Mouse (Mus musculus) embryonic facial prominence, embryonic 13.5 days (tissue): Measurements from ENCODE around the gene Fcamr. TPM values are rescaled to one million over a fixed set of nuclear protein-coding genes. Genes with fewer than 3 reads are reported as not detected.

Experiments used
- ATAC-seq: fragments of 200-750 bp; cut with Nextera tagmentation; 2 replicates; pipeline ENCODE4 v1.8.0; 2017; ENCODE audit warnings: low read depth; ENCODE audit not compliant: insufficient number of reproducible peaks, insufficient read depth, low FRiP score, low TSS enrichment
- H3K27ac ChIP-seq: fragments of 300-500 bp; sonication (generic); 2 replicates; pipeline ENCODE4 v1.5.1; 2015; ENCODE audit warnings: moderate library complexity, mild to moderate bottlenecking, inconsistent platforms
- H3K27me3 ChIP-seq: fragments of 300-500 bp; sonication (generic); 2 replicates; pipeline ENCODE4 v1.6.1; 2015; ENCODE audit warnings: mild to moderate bottlenecking, inconsistent platforms
- H3K36me3 ChIP-seq: fragments of 300-500 bp; sonication (generic); 2 replicates; pipeline ENCODE4 v1.6.1; 2015; ENCODE audit warnings: mild to moderate bottlenecking, inconsistent platforms
- H3K4me1 ChIP-seq: fragments of 300-500 bp; sonication (generic); 2 replicates; pipeline ENCODE4 v1.6.1; 2015; ENCODE audit warnings: inconsistent platforms
- H3K4me2 ChIP-seq: fragments of 300-500 bp; sonication (generic); 2 replicates; pipeline ENCODE4 v1.6.1; 2015; ENCODE audit warnings: moderate library complexity, mild to moderate bottlenecking, inconsistent platforms
- H3K4me3 ChIP-seq: fragments of 300-500 bp; sonication (generic); 2 replicates; pipeline ENCODE4 v1.5.1; 2015; ENCODE audit warnings: mild to moderate bottlenecking, inconsistent platforms
- H3K9ac ChIP-seq: fragments of 300-500 bp; sonication (generic); 2 replicates; pipeline ENCODE4 v1.6.1; 2015; ENCODE audit warnings: mild to moderate bottlenecking, inconsistent platforms
- H3K9me3 ChIP-seq: fragments of 300-500 bp; sonication (generic); 2 replicates; pipeline ENCODE4 v1.6.1; 2016; ENCODE audit warnings: inconsistent platforms
- WGBS: fragments of 180-500 bp; shearing (Covaris S2); methylation state at CpG from one replicate; pipeline ENCODE4 v1.1.7; 2015; ENCODE audit warnings: mixed read lengths; 5-methylcytosine and 5-hydroxymethylcytosine counted together
- polyA plus RNA-seq: library from polyadenylated mRNA; unstranded; fragments of >200 nt; fragmentation: Nextera tagmentation; extraction: Ambion mirVana; gene quantifications from 2 replicates; pipeline ENCODE4 v1.2.1, GENCODE M21; 2015

The Fcamr gene
- polyA plus RNA-seq, 1 experiment from 2014 or later = not detected

GRCm38 (mm10) chr1:130835161-130835936, 34.6 kb downstream of the Fcamr start:
- Histone ChIP-seq H3K27me3 (no peaks in the 10 kb centered on the region), H3K4me2 (no peak overlapping the region), H3K9ac (no peak overlapping the region), H3K4me3 (no peak overlapping the region), H3K9me3 (no peaks in the 10 kb centered on the region), H3K36me3 (no peaks in the 10 kb centered on the region), H3K27ac (no peak overlapping the region), H3K4me1 (no peaks in the 10 kb centered on the region)
- ATAC-seq = no peak
- 87% methylated on average over 6 of the region's 6 CpGs for WGBS

- no peak overlapping the region for H3K27ac ChIP-seq
- no peaks in the 10 kb centered on the region for H3K9me3 ChIP-seq
- no peak overlapping the region for H3K9ac ChIP-seq
- H3K27me3 ChIP-seq = no peaks in the 10 kb centered on the region
- WGBS = 45% methylated on average over 6 of the region's 6 CpGs
- no peak for ATAC-seq
- no peaks in the 10 kb centered on the region for H3K36me3 ChIP-seq
- H3K4me2 ChIP-seq = no peak overlapping the region
- no peaks in the 10 kb centered on the region for H3K4me1 ChIP-seq
- no peak overlapping the region for H3K4me3 ChIP-seq
Measured at GRCm38 (mm10) chr1:130838288-130838687, 37.6 kb downstream of the Fcamr start.

- WGBS = 78% methylated on average over 8 of the region's 8 CpGs
- Histone ChIP-seq H3K9me3 (no peaks in the 10 kb centered on the region), H3K9ac (no peak overlapping the region), H3K27me3 (no peaks in the 10 kb centered on the region), H3K4me3 (no peak overlapping the region), H3K36me3 (no peaks in the 10 kb centered on the region), H3K4me2 (no peak overlapping the region), H3K27ac (no peak overlapping the region), H3K4me1 (no peaks in the 10 kb centered on the region)
- no peak for ATAC-seq
Measured at GRCm38 (mm10) chr1:130840599-130841379, 40.1 kb downstream of the Fcamr start.

GRCm38 (mm10) chr1:130841621-130842020, 40.9 kb downstream of the Fcamr start:
- ATAC-seq = no peak
- no peak overlapping the region for H3K27ac ChIP-seq
- H3K4me3 ChIP-seq = no peak overlapping the region

GRCm38 (mm10) chr1:130844516-130844915, 43.8 kb downstream of the Fcamr start:
- H3K4me2 ChIP-seq = no peak overlapping the region
- no peaks in the 10 kb centered on the region for H3K4me1 ChIP-seq
- H3K4me3 ChIP-seq = no peak overlapping the region
- H3K9me3 ChIP-seq = no peaks in the 10 kb centered on the region
- H3K27ac ChIP-seq = no peak overlapping the region
- 91% methylated on average over 7 of the region's 7 CpGs for WGBS
- no peak overlapping the region for H3K9ac ChIP-seq
- no peak for ATAC-seq
- H3K27me3 ChIP-seq = no peaks in the 10 kb centered on the region
- no peaks in the 10 kb centered on the region for H3K36me3 ChIP-seq

More at GRCm38 (mm10) chr1:130841621-130842020, 40.9 kb downstream of the Fcamr start:
- Histone ChIP-seq H3K9me3 (no peaks in the 10 kb centered on the region), H3K36me3 (no peaks in the 10 kb centered on the region), H3K4me1 (no peaks in the 10 kb centered on the region), H3K9ac (no peak overlapping the region), H3K4me2 (no peak overlapping the region), H3K27me3 (no peaks in the 10 kb centered on the region)
- 87% methylated on average over 7 of the region's 7 CpGs for WGBS

GRCm38 (mm10) chr1:130849530-130850214, 49.0 kb downstream of the Fcamr start:
- Histone ChIP-seq H3K36me3 (no peaks in the 10 kb centered on the region), H3K4me2 (no peak overlapping the region), H3K4me3 (no peak overlapping the region), H3K4me1 (no peaks in the 10 kb centered on the region), H3K9me3 (no peaks in the 10 kb centered on the region), H3K27ac (no peak overlapping the region), H3K9ac (no peak overlapping the region), H3K27me3 (no peaks in the 10 kb centered on the region)
- 89% methylated on average over 10 of the region's 10 CpGs for WGBS
- ATAC-seq = no peak

- Histone ChIP-seq H3K9me3 (no peaks in the 10 kb centered on the region), H3K36me3 (no peaks in the 10 kb centered on the region), H3K9ac (no peak overlapping the region), H3K27ac (no peak overlapping the region), H3K4me1 (no peaks in the 10 kb centered on the region), H3K4me3 (no peak overlapping the region), H3K4me2 (no peak overlapping the region), H3K27me3 (no peaks in the 10 kb centered on the region)
- WGBS = 85% methylated on average over 5 of the region's 5 CpGs
- ATAC-seq = no peak
Measured at GRCm38 (mm10) chr1:130850405-130850804, 49.7 kb downstream of the Fcamr start.

- no peak for ATAC-seq
- Histone ChIP-seq H3K27ac (no peak overlapping the region), H3K9me3 (no peaks in the 10 kb centered on the region)
Measured at GRCm38 (mm10) chr1:130854819-130855218, 54.1 kb downstream of the Fcamr start.

GRCm38 (mm10) chr1:130855723-130856122, 55.0 kb downstream of the Fcamr start:
- H3K27me3 ChIP-seq = no peaks in the 10 kb centered on the region
- H3K4me3 ChIP-seq = no peak overlapping the region
- H3K36me3 ChIP-seq = no peaks in the 10 kb centered on the region
- WGBS = 77% methylated on average over 2 of the region's 2 CpGs
- H3K9me3 ChIP-seq = no peaks in the 10 kb centered on the region
- no peak overlapping the region for H3K27ac ChIP-seq
- no peak for ATAC-seq
- H3K4me2 ChIP-seq = no peak overlapping the region
- no peaks in the 10 kb centered on the region for H3K4me1 ChIP-seq
- no peak overlapping the region for H3K9ac ChIP-seq

More at GRCm38 (mm10) chr1:130854819-130855218, 54.1 kb downstream of the Fcamr start:
- H3K36me3 ChIP-seq = no peaks in the 10 kb centered on the region
- 82% methylated on average over 9 of the region's 9 CpGs for WGBS
- no peaks in the 10 kb centered on the region for H3K4me1 ChIP-seq
- no peak overlapping the region for H3K9ac ChIP-seq
- H3K4me2 ChIP-seq = no peak overlapping the region
- H3K4me3 ChIP-seq = no peak overlapping the region
- no peaks in the 10 kb centered on the region for H3K27me3 ChIP-seq

- Histone ChIP-seq H3K9me3 (no peaks in the 10 kb centered on the region), H3K4me3 (no peak overlapping the region), H3K4me2 (no peak overlapping the region), H3K36me3 (no peaks in the 10 kb centered on the region), H3K27ac (no peak overlapping the region), H3K9ac (no peak overlapping the region), H3K27me3 (no peaks in the 10 kb centered on the region), H3K4me1 (no peaks in the 10 kb centered on the region)
- no peak for ATAC-seq
- WGBS = 69% methylated on average over 4 of the region's 4 CpGs
Measured at GRCm38 (mm10) chr1:130857456-130857855, 56.8 kb downstream of the Fcamr start.

- H3K4me2 ChIP-seq = no peak overlapping the region
- no peaks in the 10 kb centered on the region for H3K27me3 ChIP-seq
- no peaks in the 10 kb centered on the region for H3K4me1 ChIP-seq
- no peak overlapping the region for H3K9ac ChIP-seq
- no peak overlapping the region for H3K27ac ChIP-seq
- ATAC-seq = no peak
- H3K4me3 ChIP-seq = no peak overlapping the region
- no peaks in the 10 kb centered on the region for H3K9me3 ChIP-seq
- 79% methylated on average over 4 of the region's 4 CpGs for WGBS
- H3K36me3 ChIP-seq = no peaks in the 10 kb centered on the region
Measured at GRCm38 (mm10) chr1:130864238-130864637, 63.5 kb downstream of the Fcamr start.
